Mouse (Mus musculus) heart, adult 9 months (tissue): ENCODE data around the gene Map4.
"Not testable (repeated sequence)": the region's sequence is repeated elsewhere in the genome, so short reads cannot be mapped to it uniquely, and the experiment has no call there.

ENCODE experiments used
- DNase-seq, 2 experiments: peaks; one replicate each; pipeline ENCODE4 v3.0.0; 2022; ENCODE audit warnings: low spot score in 2 of 2

The Map4 gene

DNA sequence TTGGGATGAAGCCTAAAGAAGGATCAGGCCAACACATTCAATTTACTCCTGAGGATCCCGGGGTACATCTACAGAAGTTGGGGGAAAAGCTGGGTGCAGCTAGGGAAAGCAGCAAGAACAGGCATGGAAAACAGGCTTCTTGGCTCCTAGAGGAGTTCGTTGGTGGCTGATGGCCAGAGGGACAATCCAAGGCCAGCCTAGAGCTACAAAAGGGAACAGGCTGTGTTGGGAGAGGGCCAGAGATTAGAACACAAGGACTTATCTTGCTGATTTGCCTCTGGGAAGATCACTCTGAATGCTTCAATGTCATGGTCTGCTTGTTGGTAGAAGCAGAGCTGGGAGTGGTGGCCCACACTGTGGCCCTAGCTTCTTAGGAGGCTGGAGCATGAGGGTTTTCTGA is 13.3 kb upstream of the Map4 start:
- DNase-seq: peak; percentile 54 to 68

DNA sequence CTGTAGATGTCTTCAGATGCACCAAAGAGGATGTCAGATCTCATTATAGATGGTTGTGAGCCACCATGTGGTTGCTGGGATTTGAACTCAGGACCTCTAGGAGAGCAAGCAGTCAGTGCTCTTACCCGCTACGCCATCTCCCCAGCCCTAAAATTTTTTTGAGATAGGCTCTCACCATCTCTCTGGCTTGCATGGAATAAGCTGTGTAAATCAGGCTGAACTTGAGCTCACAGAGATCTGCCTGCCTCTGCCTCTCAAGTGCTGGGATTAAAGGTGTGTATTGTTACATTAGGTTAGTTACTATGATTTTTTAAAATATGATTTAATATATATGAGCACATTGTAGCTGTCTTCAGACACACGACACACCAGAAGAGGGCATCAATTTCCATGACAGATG is 2.1 kb upstream of the Map4 start:
- no peak for DNase-seq

DNA sequence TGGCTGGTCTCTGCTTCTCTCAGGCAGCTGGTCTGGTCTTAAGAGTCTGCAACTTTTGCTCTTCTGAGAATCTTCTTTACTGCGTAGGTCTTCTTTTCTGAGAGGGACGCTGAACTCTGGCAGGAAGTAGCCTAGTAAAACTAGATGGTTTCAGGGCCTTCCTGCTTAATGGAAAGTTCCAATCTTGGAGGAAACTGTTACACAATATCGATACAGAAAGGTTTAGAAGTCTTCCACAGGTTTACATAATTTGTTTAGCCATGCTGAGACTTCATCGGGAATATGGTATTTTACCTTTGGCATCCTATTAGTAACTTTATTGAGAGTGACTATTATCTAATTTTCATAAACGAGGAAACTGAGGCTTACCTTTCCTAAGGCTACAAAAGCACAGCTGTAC is 1.2 kb upstream of the Map4 start:
- no peak for DNase-seq

DNA sequence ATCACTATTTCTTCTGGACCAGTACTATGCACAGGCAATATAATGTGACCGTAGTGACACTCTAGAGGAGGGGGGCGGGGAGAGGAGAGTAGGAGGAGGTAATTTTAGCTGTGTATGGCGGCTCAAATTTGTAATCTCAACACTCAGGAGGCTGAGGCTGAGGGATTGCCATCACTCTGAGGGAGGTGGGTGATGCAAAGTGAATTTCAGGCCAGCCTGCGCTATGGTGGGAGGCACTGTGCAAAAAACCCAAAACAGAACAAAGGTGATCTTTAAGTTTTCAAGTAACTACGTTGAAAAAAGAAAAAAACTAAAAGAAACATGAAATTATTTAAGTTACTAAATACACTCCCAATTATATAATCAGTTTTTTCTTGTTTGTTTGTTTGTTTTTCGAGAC is 508 bp upstream of the Map4 start:
- no peak for DNase-seq

DNA sequence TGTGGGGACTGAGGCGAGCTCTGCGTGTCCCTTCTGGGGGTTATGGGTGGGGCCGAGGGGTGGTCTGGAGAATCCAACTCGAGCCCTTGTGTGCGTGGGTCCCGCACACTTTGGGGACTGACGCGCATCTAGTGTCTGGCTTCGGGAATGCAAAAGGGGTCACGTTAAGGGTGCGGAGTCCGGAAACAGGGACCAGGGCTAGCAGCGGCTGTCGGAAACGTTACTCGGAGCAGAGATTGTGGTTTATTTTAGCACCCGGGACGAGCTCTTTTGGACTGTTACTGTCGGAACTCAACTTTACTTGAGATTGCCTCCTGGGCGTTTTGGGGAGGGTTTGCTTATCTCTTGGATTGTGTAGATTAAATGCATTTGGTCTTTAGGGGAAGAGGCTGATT is 1.1 kb downstream of the Map4 start:
- DNase-seq: no peak

DNA sequence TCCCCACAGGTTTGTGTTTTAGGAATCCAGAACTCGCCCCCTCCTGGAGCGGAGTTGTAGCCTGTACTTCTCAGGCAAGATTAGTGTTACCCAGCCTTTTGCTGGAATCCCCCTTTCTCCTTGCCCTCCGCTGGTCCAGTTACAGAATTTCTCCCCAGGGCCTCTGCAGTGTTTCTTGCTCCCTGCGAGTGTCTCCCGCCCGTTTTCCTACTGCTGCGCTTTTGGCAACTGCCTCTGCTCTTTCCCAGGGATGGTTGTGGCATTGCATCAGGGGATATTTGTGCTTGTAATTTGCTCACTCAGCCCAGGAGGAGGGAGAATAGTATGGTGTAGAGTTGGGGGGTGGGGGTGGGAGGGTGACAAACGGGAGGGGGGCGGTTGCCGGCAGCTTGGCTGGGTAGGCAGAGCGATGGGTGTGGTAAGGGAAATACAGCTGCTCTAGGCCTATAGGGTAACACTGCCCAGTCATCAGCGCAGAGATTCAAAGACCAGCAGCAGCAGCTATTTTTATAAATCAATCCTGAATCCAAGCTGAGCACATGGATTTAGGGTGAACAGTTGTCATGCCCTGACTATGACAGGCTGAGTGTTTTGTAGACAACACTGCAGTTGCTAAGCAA is 1.6 kb downstream of the Map4 start:
- DNase-seq: peak; percentile 73 to 74

DNA sequence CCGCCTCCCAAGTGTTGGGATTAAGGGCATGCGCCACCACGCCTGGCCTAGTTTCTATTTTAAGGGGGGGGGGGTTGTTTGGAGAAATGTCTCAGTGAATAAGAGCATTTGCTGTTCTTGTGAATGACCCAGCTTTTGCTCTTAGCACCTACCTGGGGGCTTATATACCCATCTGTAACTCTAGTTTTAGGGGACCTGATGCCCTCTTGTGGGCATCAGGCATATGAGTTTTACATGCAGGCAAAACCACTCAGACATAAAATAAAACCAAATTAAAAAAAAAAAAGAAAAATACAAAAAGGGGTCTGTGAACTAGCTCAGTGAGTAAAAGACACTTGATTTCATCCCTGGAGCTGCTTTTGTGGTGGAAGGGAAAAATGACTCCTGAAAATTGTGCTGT is 8.1 kb downstream of the Map4 start:
- DNase-seq: no peak

DNA sequence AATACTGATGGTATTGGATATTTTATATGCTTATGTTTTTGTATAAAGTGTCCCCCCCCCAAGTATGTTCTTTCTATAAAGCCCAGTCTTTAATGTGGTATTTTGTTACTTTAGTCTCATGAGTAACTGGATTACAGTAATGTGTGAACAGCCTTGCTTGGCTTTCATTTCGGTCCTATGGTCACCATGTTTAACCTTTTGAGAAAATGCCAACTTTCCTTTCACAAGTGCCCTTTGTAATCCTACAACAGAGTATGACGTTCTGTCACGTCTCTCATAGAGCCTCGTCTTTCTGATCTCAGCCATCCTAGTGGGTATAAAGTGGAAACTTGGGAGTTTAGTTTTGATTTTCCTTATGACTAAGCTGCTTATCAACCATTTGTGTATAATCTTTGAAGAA is 11.5 kb downstream of the Map4 start:
- no peak for DNase-seq

DNA sequence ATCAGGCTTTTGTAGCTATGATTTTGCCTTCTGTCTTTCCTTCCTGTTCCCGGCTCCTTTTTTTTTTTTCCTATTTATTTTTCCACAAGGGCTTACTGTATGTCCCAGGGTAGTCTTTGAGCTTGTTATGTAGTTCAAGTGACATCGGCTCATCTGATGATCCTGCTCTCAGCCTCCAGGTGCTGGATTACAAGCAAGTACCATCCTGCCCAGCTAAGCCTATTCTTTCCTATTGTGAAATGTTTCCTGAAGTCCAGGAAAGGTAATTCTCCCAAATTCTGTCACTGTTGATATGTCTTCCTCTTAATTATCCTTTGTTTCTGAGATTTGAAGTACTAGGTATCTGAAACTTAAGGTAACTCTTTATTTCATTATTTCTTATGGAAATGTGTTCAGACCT is 13.5 kb downstream of the Map4 start:
- no peak for DNase-seq

DNA sequence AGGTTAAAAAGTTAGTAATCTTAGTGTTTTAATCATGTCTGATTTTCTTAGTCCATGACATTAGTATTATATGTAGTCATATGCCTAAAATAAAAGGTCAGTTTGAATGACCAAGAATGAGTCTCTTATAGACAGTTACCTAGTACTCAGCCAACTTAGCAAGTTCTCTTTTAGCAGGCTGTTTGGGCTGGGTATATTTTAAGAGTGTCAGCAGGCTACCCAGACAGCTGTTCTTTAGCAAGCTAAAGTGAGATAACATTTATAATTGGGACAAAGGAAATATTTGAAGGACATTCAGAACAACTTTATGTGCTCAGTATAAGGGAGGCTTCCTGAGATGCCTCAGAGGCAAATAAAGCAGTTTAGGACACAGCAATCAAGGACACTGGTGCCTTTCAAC is 17.3 kb downstream of the Map4 start:
- peak in 1 of 2 experiments; percentile 12 for DNase-seq

DNA sequence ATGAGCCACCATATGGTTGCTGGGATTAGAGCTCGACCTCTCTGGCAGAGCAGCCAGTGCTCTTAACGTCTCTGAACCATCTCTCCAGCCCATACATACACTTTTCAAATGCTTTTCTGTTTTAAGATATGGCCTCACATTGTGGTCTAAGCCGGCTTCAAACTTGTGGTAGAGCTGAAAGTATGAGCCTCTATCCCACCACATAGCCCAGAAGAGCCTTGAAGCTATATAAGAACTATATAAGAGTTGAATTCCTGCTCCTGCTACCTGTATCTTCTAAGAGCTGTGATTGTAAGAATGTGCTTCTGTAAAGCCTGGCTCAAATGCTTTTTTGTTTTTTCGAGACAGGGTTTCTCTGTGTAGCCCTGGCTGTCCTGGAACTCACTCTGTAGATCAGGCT is 18.5 kb downstream of the Map4 start:
- no peak for DNase-seq

DNA sequence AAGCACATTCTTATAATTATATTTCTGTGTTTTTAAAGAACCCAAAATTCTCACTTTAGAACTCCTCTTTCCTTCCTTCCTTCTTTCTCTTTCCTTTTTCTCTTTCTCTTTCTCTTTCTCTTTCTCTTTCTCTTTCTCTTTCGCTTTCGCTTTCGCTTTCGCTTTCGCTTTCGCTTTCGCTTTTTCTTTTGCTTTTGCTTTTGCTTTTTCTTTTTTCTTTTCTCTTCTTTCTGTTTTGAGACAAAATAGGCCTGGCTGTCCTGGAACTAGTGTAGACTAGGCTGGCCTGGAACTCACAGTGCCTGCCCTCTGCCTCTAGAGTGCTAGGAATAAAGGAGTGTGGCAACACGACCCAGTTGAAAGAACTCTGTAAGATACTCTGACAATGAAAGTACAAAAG is 22.3 kb downstream of the Map4 start:
- DNase-seq: no peak

DNA sequence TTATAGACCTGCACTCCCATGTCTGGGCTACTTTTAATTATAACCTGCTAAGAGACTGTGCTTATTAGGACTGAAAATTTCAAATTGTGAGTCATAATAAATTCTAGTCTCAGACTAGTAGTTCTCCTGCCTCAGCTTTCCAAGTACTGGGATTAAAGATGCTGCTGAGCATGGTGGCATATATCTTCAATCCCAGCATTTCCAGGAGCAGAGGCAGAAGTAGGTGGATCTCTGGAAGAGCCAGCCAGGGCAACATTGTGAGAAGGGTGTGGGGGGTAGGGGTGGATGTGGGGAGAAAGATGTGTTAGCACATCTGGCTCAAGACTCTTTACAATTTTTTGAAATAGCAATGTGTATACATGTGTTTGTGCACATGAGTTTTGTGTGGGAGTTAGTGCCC is 23.4 kb downstream of the Map4 start:
- no peak for DNase-seq

DNA sequence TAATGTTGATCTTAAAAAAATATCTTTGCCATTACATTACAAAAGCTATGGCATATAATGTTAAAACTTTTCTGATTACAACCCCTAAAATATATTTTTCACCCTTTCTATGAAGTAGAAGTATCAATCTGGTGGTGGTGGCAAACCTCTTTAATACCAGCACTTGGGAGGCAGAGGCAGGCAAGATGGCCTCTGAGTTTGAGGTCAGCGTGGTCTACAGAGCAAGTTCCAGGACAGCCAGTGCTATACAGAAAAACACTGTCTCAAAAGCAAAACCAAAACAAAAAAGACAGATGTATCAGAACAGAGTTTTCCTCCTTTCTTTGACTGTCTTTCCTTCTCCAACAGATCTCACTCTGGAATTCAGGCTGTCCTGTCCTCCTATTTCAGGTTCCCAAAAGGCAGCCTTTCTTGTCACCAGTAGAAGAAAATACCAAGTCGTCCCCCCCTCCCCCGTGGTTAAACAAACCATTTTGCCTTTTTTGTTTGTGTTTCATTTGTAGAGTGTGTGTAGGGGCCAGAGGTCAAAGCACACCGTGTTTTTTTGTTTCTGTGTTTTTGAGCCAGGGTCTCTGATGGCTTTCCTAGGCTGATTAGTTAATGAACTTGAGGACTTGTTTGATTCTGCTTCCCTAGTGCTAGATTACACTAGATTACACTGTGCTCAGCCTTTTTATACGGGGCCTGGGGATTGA is 28.3 kb downstream of the Map4 start:
- DNase-seq: no peak

DNA sequence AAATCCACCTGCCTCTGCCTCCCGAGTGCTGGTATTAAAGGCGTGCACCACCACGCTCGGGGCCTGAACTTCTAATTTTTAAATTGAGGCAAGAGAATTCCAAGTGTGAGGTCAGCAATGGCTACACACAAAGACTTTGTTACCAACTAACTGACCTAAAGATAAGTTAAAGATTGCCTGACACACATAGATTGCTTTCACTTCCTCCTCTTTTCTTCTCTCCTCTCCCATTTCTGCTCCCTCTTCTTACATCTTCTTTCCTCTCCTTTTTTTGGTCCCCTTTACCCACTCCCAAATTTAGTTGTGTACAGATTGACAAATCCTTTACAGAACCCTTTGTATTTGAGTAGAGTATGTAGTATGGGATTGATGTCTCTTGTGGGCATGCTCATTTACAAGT is 29.3 kb downstream of the Map4 start:
- no peak for DNase-seq

DNA sequence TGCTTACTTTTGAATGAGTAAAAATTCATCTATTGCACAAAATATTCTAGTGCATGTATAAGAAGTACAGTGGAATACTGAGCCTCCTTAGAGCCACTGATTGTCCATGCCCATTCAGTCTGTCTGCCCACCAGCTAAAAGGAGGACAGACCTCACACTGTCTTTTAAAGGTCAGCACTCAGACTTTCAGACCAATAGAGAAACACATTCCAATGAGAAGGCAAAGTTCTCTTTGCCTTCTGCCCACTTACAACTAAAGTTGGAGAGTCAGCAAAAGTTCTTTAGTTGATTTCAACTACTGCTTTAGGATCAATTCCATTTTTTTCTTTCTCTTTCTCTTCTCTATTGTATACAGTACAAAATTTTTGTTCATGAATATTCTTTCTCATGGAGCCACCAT is 33.5 kb downstream of the Map4 start:
- DNase-seq: no peak

DNA sequence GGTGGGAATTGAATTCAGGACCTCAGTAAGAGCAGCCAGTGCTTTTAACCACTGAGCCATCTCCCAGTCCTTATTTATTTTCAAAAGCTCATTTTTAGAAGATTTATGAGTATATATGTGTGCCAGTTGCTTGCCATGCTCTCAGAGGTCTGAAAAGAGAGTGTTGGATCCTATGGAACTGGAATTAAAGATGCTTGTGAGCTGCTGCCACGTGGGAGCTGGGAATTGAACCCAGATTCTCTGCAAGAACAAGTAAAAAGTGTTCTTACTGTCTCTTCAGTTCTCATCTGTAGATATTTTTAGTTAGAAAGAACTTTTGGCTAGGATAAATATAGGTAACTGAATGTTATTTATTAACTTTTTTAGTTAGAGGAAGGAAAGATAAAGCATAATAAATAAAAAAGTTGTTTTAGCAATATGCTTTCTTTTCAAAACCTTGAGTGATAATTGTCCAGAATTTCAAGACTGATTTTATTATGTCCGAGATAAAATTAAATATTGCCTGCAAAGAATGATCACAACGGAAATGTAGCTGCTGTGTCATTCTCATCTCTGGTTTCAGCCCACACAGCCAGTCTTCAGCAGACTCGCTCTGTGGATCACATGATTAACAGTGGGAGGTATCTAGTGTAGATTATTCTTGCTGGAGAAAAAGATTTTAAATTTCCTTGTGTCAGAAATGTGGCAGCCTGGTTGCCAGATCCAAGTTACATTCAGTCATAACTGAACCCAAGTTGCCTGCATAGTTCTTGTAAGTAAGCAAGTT is 37.3 kb downstream of the Map4 start:
- DNase-seq: no peak

DNA sequence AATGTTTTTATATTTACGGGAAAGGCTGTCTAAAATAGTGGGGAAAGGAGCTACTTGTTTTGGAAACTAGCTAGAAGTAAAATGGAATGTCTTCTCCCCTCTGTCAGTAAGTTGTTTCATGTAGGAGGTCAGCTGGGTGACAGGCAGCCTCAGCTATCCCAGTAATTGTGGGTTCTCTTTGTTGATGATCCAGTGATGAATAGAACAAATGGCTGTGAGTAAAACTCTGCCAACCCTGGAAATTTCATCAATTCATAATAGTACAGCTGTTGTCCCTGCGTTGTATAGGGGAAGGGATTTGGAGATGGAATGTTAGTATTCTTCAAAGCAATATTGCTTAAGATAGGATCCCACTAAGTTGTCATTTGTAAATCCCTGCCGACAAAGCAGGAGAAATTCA is 37.9 kb downstream of the Map4 start:
- no peak for DNase-seq

DNA sequence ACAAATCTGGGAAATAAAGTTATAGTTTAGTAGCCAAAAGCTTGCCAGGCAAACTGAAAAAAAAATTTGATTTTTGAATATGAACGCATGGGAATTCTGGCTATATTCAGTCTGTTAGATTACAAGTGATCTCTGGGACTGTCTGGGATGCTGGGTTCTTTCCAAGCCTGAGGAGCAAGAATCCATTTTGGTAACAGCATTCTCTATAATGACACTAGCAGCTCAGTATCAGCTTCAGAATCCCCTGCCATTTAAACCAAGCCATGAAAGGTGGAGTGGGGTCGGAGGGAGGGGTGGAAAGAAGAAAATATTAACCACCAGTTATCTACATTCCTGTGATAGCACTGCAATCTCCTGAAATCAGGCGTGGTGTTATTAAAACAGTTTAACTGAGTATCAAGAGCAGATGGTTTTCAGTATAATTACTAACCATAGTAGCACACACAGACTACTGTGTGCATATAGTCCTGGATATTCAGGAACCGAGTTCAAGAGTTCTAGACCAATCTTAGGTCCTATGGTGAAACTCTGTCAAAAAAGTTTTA is 38.6 kb downstream of the Map4 start:
- no peak for DNase-seq

DNA sequence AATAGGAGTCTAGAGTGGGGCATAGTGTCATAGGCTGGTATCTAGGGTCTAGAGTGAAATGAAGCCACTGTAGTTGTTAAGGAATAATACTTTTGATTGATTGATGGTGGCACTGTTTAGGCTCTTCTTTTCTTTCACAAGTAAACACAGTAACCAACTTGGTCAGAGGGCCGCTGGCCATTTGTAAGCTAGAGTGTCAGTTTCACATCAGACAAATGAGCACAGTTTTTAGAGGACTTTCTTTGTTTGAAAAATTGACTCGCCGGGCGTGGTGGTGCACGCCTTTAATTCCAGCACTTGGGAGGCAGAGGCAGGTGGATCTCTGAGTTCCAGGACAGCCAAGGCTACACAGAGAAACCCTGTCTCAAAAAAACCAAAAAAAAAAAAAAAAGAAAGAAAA is 40.5 kb downstream of the Map4 start:
- not testable (repeated sequence) for DNase-seq

DNA sequence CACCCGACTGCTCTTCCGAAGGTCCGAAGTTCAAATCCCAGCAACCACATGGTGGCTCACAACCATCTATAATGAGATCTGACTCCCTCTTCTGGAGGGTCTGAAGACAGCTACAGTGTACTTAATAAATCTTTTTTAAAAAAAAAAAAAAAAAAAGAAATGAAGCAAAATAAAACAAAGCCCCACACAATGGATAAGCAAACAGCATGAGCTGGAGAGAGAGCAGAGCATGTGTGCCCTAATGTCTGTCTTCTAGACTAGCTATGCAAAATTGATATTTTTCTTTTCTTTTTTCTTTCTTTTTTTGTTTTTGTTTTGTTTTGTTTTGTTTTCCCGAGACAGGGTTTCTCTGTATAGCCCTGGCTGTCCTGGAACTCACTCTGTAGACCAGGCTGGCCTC is 49.0 kb downstream of the Map4 start:
- not testable (repeated sequence) for DNase-seq

DNA sequence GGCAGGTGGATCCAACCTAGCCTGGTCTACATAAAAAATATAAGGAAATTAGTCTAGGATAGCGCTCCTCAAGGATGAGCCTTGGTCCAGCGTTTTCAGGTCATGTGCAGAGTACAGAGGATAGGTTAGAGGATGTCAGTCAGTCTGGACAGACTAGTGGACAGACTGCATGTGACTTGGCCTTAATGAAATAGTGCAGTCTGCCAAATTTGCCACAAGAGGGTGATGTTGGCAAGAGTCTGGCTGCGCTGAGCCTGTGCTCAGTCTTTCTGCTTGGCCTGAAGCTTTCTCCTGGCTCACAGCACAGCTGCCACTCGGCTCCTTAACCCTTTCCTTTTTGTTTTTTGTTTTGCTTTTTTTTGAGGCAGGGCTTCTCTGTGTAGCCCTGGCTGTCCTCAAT is 54.2 kb downstream of the Map4 start:
- peak; percentile 57 to 74 for DNase-seq

DNA sequence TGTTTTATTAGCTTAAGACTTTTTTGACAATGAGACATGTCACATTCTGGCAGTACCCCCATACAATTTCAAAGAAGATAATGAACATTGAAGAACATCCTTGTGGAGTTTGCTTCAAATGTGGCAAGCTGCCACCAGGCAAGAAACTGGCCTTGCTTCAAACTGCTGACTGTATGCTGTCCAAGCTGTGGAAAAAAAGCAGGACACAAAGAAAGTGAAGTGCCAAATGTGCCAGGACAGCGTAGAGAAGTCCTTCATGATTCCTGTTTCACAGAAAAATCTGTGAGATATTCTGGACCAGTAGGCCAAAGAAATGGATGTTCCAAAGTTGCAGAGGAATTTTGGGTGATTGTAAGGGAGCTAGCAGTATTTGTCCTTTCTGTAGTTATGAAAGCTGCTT is 57.8 kb downstream of the Map4 start:
- DNase-seq: peak; percentile 7 to 55
